Comparison of ENCODE assay signal across 17 mouse cellular contexts in the genomic region with DNA sequence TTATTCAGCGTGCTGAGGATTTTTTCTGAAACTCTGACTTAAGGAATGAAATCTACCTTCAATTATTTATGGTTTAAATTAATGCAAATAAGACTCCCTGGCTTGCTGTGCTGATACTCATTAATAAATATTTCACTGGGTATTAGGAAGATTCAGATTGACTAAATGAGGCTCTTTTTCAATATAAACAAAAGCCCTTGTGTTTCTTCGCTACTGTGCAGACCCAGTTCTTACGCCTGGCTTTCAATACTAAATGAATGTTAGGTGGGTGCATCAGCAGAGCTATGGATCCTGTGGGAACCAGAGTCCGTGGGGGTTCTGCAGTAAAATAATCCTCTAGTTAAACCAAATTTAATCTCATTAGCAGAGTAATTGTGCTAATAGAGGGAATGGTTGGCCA.
DNase-seq lines count a peak whose midpoint lies in the region; ATAC-seq and TF ChIP-seq lines count a peak whose summit lies in the region.
"Had no signal": no experiment of that assay in that cellular context is flagged by ENCODE, and none has a peak within 500 bp of the region (broad histone marks: within the 10 kb centered on the region; RNA-seq: fewer than 3 reads in every experiment).

No protein-coding gene starts in this region.

- 0 out of 2 replicates have a peak, but pooled peaks cover 4% of the 10 kb centered on the region for H3K36me3 ChIP-seq in forebrain, embryonic 12.5 days (replicated peaks)
- H3K36me3 ChIP-seq in hindbrain, embryonic 11.5 days (ENCODE audit: control insufficient read depth, insufficient read depth, low read length), result no peaks in the 10 kb centered on the region
- H3K36me3 ChIP-seq in midbrain, embryonic 10.5 days, result no peaks in the 10 kb centered on the region
- H3K36me3 ChIP-seq in neural tube, embryonic 14.5 days (ENCODE audit: control insufficient read depth, insufficient read depth, low read length), result no peaks in the 10 kb centered on the region
- no peaks in the 10 kb centered on the region for H3K36me3 ChIP-seq in heart, embryonic 12.5 days
- no peaks in the 10 kb centered on the region for H3K36me3 ChIP-seq in stomach, postnatal 0 days (ENCODE audit: control insufficient read depth, insufficient read depth, low read length)
- H3K36me3 ChIP-seq: embryonic facial prominence, embryonic 15.5 days had no signal

- no peak overlapping the region for H3K4me2 ChIP-seq in forebrain, embryonic 12.5 days
- H3K4me2 ChIP-seq in hindbrain, embryonic 11.5 days (replicated peaks; ENCODE audit: low read depth, low read length), result no peak overlapping the region
- no peak overlapping the region for H3K4me2 ChIP-seq in neural tube, embryonic 14.5 days (ENCODE audit: low read depth, low read length)
- H3K4me2 ChIP-seq in heart, embryonic 12.5 days, result no peak overlapping the region
- no peak overlapping the region for H3K4me2 ChIP-seq in stomach, postnatal 0 days (replicated peaks; ENCODE audit: low read depth)
- H3K4me2 ChIP-seq: embryonic facial prominence, embryonic 15.5 days; heart, embryonic 13.5 days had no signal

- DNase-seq in hindbrain, embryonic 11.5 days (ENCODE audit: low spot score), result no peak
- no peak for DNase-seq in midbrain, embryonic 10.5 days (ENCODE audit: low spot score)
- DNase-seq in B cell, adult 2 months, result no peak
- no peak for DNase-seq in stomach, postnatal 0 days (ENCODE audit: low spot score)
- DNase-seq: adrenal gland, postnatal 10 days; cerebellum, adult 8-10 months; heart, postnatal 4 days; kidney, adult 2 months; lung, postnatal 36 days; right cerebral cortex, postnatal 14 days; thymus, postnatal 4 days had no signal

- no peaks in the 10 kb centered on the region for H3K9me3 ChIP-seq in forebrain, embryonic 12.5 days
- no peaks in the 10 kb centered on the region for H3K9me3 ChIP-seq in hindbrain, embryonic 11.5 days (ENCODE audit: control insufficient read depth, low read length)
- 0 out of 2 replicates have a peak, but pooled peaks cover 7% of the 10 kb centered on the region for H3K9me3 ChIP-seq in midbrain, embryonic 10.5 days (replicated peaks)
- no peaks in the 10 kb centered on the region for H3K9me3 ChIP-seq in neural tube, embryonic 14.5 days (ENCODE audit: control insufficient read depth, low read length)
- H3K9me3 ChIP-seq in heart, embryonic 12.5 days (replicated peaks), result 0 out of 2 replicates have a peak, but pooled peaks cover 4% of the 10 kb centered on the region
- no peaks in the 10 kb centered on the region for H3K9me3 ChIP-seq in stomach, postnatal 0 days (ENCODE audit: control insufficient read depth, low read length)

- no peak for TF ChIP-seq EP300 in stomach, postnatal 0 days (optimal IDR thresholded peaks at IDR 0.05)

- H3K27ac ChIP-seq in forebrain, embryonic 12.5 days, result peak overlapping the region; percentile 76
- H3K27ac ChIP-seq in hindbrain, embryonic 11.5 days (ENCODE audit: low read depth, low read length), result 0 out of 2 replicates have a peak overlapping the region, but pooled peaks have one; percentile 39
- H3K27ac ChIP-seq in midbrain, embryonic 10.5 days (replicated peaks), result peak overlapping the region; percentile 75
- H3K27ac ChIP-seq in neural tube, embryonic 14.5 days (ENCODE audit: low read depth, low read length), result peak overlapping the region; percentile 40; the same call in 1 of the 2 replicates
- no peak overlapping the region for H3K27ac ChIP-seq in heart, embryonic 12.5 days (ENCODE audit: poor library complexity, severe bottlenecking)
- no peak overlapping the region for H3K27ac ChIP-seq in stomach, postnatal 0 days (replicated peaks)
- H3K27ac ChIP-seq: embryonic facial prominence, embryonic 15.5 days; heart, embryonic 13.5 days; left cerebral cortex, adult 2 months had no signal

- no peak for TF ChIP-seq CTCF in stomach, postnatal 0 days (IDR thresholded peaks at IDR 0.05; ENCODE audit: low read depth)

- H3K9ac ChIP-seq in forebrain, embryonic 12.5 days, result no peak overlapping the region
- no peak overlapping the region for H3K9ac ChIP-seq in hindbrain, embryonic 11.5 days (ENCODE audit: low read depth, low read length)
- H3K9ac ChIP-seq in neural tube, embryonic 14.5 days (replicated peaks; ENCODE audit: low read depth, low read length), result no peak overlapping the region
- no peak overlapping the region for H3K9ac ChIP-seq in heart, embryonic 12.5 days
- no peak overlapping the region for H3K9ac ChIP-seq in stomach, postnatal 0 days (ENCODE audit: low read length)
- H3K9ac ChIP-seq: embryonic facial prominence, embryonic 15.5 days; heart, embryonic 13.5 days had no signal

- H3K4me3 ChIP-seq in forebrain, embryonic 12.5 days (replicated peaks), result no peak overlapping the region
- no peak overlapping the region for H3K4me3 ChIP-seq in hindbrain, embryonic 11.5 days (ENCODE audit: low read depth, low read length)
- no peak overlapping the region for H3K4me3 ChIP-seq in midbrain, embryonic 10.5 days
- H3K4me3 ChIP-seq in neural tube, embryonic 14.5 days (ENCODE audit: low read depth, low read length), result no peak overlapping the region
- H3K4me3 ChIP-seq in heart, embryonic 12.5 days, result no peak overlapping the region
- H3K4me3 ChIP-seq in stomach, postnatal 0 days (ENCODE audit: low read depth, low read length), result no peak overlapping the region
- H3K4me3 ChIP-seq: embryonic facial prominence, embryonic 15.5 days; heart, embryonic 13.5 days; left cerebral cortex, adult 2 months had no signal

- H3K27me3 ChIP-seq in forebrain, embryonic 12.5 days, result peaks cover 7% of the 10 kb centered on the region; the same call in 1 of the 2 replicates
- H3K27me3 ChIP-seq in hindbrain, embryonic 11.5 days (ENCODE audit: control insufficient read depth, insufficient read depth, low read length), result no peaks in the 10 kb centered on the region
- H3K27me3 ChIP-seq in midbrain, embryonic 10.5 days (ENCODE audit: low read depth, poor library complexity, severe bottlenecking), result no peaks in the 10 kb centered on the region
- no peaks in the 10 kb centered on the region for H3K27me3 ChIP-seq in neural tube, embryonic 14.5 days (ENCODE audit: control insufficient read depth, insufficient read depth, low read length)
- H3K27me3 ChIP-seq in heart, embryonic 12.5 days (replicated peaks), result no peaks in the 10 kb centered on the region
- H3K27me3 ChIP-seq in stomach, postnatal 0 days (ENCODE audit: control insufficient read depth, insufficient read depth, low read length), result no peaks in the 10 kb centered on the region
- H3K27me3 ChIP-seq: embryonic facial prominence, embryonic 15.5 days; heart, embryonic 13.5 days had no signal

- ATAC-seq in forebrain, embryonic 12.5 days (ENCODE audit: low FRiP score), result peak; percentile 68; the same call in 1 of the 2 replicates
- peak; percentile 57; the same call in 1 of the 2 replicates for ATAC-seq in hindbrain, embryonic 11.5 days (ENCODE audit: low FRiP score)
- ATAC-seq in neural tube, embryonic 14.5 days (ENCODE audit: low read depth), result no peak
- no peak for ATAC-seq in heart, embryonic 12.5 days (ENCODE audit: insufficient number of reproducible peaks, low FRiP score)
- ATAC-seq in stomach, postnatal 0 days (ENCODE audit: low FRiP score, low TSS enrichment), result no peak

- H3K4me1 ChIP-seq in forebrain, embryonic 12.5 days, result peaks cover 29% of the 10 kb centered on the region
- peaks cover 2% of the 10 kb centered on the region; the same call in 1 of the 2 replicates for H3K4me1 ChIP-seq in hindbrain, embryonic 11.5 days (replicated peaks; ENCODE audit: control insufficient read depth, insufficient read depth, low read length)
- H3K4me1 ChIP-seq in midbrain, embryonic 10.5 days, result peaks cover 27% of the 10 kb centered on the region
- peaks cover 12% of the 10 kb centered on the region for H3K4me1 ChIP-seq in neural tube, embryonic 14.5 days (ENCODE audit: control insufficient read depth, insufficient read depth, low read length)
- no peaks in the 10 kb centered on the region for H3K4me1 ChIP-seq in heart, embryonic 12.5 days (replicated peaks)
- no peaks in the 10 kb centered on the region for H3K4me1 ChIP-seq in stomach, postnatal 0 days (replicated peaks; ENCODE audit: control insufficient read depth, insufficient read depth)
- H3K4me1 ChIP-seq: embryonic facial prominence, embryonic 15.5 days; heart, embryonic 13.5 days had no signal

- WGBS in forebrain, embryonic 12.5 days, result 15% methylated on average over 4 of the region's 4 CpGs
- 44% methylated on average over 4 of the region's 4 CpGs for WGBS in hindbrain, embryonic 11.5 days
- 64% methylated on average over 4 of the region's 4 CpGs for WGBS in midbrain, embryonic 10.5 days
- WGBS in neural tube, embryonic 14.5 days, result 19% methylated on average over 4 of the region's 4 CpGs
- 84% methylated on average over 4 of the region's 4 CpGs for WGBS in heart, embryonic 12.5 days
- 76% methylated on average over 4 of the region's 4 CpGs for WGBS in stomach, postnatal 0 days

Comparison
In these comparisons a context has a peak if more than half of its experiments do, and no peak if none do; other contexts are left out.
1. ATAC-seq: peak in forebrain, embryonic 12.5 days (single experiment) and hindbrain, embryonic 11.5 days (single experiment); none in neural tube, embryonic 14.5 days (single experiment), heart, embryonic 12.5 days (single experiment) and stomach, postnatal 0 days (single experiment).
2. H3K27ac ChIP-seq: peak in forebrain, embryonic 12.5 days (single experiment), hindbrain, embryonic 11.5 days (single experiment), midbrain, embryonic 10.5 days (single experiment) and neural tube, embryonic 14.5 days (single experiment); none in heart, embryonic 12.5 days (single experiment) and stomach, postnatal 0 days (single experiment).